Mouse (Mus musculus) induced T-regulatory cell, adult 2 months (primary cell): ENCODE measurements around the gene Pwp2.

Source experiments
- DNase-seq: peaks from one replicate; pipeline ENCODE4 v3.0.0-alpha.2; 2012; ENCODE audit warnings: low read depth

The Pwp2 gene

DNA sequence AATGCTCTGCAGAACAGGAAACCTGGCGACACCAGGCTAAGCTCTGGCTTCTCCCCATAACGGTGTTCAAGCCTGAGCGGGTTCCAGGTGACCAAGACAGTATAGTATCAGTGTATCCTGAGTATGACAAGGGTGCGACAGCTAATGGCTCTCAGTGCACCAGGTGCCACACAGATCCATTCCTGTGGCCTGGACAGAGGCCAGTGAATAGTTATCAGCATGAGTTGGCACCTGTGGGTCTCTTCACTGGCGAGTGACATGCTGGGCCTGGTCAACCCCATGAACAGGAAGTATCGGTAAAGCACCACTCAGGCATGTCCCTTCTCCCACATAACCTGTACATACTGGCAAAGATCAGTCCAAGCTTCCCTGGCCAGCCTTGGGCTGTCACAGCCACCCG, 13.9 kb downstream of the Pwp2 start:
- no peak for DNase-seq

DNA sequence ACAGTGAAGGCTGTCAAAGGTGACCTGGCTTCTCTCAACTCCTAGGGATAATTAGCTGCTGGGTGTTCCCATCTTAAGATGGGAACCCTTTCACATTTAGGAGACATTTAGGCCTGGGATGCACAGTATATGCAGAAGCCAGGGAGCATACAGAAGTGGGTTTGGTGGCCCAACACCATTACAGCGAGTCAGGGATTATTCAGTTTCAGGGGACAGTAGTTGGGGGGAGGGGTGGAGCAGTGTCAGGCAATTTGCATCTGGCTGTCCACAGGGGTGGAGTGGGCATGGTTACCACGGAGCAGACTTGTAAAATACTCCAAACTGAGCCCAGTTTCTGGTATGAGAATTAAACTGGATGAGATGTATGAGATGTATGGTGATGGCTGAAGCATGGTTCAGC, 14.5 kb downstream of the Pwp2 start:
- DNase-seq = no peak

- peak; percentile 99 for DNase-seq
These were observed 15.5 kb downstream of the Pwp2 start, which contains the start of gene D10Jhu81e for GRCm38 (mm10) chr10:78169281-78170042. TSS of gene D10Jhu81e (minus strand) at chr10:78169782.

- DNase-seq = peak; percentile 22
These were observed 16.2 kb downstream of the Pwp2 start for GRCm38 (mm10) chr10:78168792-78169191.

- no peak for DNase-seq
These were observed 17.2 kb downstream of the Pwp2 start for GRCm38 (mm10) chr10:78167775-78168174.

DNA sequence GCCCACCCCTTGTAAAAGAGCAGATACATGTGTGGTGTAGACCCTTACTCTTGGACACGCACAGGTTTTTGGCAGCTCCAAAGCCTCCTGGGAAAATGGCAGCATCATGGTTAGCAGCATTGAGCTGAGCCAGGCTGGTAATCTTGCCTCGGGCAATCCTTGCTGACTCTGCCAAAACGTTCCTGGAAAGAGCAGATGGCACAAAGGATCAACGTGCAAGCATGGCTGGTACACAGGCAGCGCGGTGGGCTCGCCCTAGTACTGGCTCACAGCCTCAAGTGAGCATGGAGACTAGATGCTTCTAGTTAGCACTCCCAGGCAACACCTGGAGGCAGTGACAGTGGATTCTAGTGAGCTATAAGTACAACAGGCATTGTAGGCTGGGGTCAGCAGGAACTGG, 17.6 kb downstream of the Pwp2 start:
- DNase-seq = no peak

- DNase-seq = no peak
These were observed 19.5 kb downstream of the Pwp2 start for GRCm38 (mm10) chr10:78165256-78166005.

GRCm38 (mm10) chr10:78164786-78165185, 20.2 kb downstream of the Pwp2 start:
- no peak for DNase-seq

- peak; percentile 86 for DNase-seq
These were observed 21.0 kb downstream of the Pwp2 start for GRCm38 (mm10) chr10:78163923-78164322.

DNA sequence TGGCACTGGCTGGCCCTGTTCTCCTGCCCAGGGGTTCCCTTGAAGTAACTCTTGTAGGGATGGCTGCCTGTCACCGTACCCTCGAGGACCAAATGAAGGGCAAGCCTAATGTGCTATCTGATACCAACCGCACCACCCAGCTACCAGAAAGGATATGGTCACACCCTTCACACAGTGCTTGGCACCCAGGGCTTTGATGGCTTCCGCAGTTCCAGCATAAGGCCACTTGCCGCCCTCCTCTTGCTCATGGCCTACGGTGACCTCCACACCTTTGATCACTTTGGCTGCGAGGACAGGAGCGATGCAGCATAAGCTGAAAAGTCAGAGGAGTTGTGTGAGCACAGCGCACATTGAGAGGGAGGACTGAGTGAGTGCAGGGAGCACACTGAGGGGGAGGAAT, 21.7 kb downstream of the Pwp2 start:
- no peak for DNase-seq

GRCm38 (mm10) chr10:78162646-78163045, 22.3 kb downstream of the Pwp2 start:
- no peak for DNase-seq

GRCm38 (mm10) chr10:78161096-78161495, 23.9 kb downstream of the Pwp2 start:
- no peak for DNase-seq

DNA sequence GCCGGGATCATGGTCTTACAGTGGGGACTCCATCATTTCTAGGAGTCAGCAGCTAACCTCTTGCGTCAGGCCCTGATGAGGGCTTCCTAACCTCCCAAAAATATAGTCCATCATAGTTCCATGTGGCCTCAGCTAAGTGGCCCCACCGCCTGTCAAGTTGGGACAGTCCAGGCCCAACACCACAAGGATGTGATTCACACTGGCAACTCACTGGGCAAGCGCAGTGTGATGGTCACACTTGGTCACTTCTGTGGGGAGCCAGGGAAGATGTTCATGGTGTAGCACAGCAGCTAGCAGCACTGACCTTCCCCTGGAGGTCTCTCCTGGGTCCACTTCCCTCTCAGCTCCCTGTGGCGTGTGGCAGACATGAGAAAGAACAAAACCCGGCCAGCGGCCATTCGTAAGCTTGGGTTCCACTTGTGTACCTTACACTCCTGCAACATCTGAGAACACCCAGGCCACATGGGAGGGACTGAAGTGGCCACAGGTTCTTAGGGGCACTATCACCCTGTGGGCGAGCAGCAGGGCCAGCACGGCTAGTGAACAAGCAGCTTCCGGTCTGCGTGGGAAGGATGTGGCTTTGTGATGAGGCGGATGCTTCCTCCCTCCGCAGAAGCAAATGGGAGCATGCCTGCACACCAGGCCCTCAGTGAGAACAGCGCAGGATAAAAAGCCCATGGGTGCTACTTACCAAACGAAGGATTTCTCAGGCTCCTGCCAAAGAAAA, 24.4 kb downstream of the Pwp2 start:
- peak; percentile 85 for DNase-seq

DNA sequence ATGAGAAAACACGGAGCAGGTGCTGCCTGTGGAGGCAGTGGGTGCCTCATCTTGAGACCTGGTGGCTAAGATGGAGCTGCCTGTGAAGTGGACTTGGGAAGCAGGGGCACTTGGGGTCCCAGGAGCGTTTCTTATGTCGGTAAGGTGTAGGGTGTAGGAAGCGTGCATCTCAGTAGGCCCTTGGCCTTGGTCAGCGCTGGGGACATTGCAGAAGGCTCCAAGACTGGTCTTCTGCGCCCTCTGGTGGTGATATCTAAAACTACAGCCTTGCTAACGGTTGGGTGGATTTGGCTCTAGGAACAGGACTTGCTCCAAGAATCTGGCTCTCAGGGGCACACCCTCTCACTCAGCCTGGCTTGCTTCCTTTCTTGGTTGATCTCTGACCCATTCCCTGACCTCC, 25.0 kb downstream of the Pwp2 start:
- peak; percentile 93 for DNase-seq

GRCm38 (mm10) chr10:78159252-78159878, 25.6 kb downstream of the Pwp2 start:
- DNase-seq = peak; percentile 86

GRCm38 (mm10) chr10:78158041-78158440, 26.9 kb downstream of the Pwp2 start:
- no peak for DNase-seq

GRCm38 (mm10) chr10:78156926-78157325, 28.0 kb downstream of the Pwp2 start:
- no peak for DNase-seq

DNA sequence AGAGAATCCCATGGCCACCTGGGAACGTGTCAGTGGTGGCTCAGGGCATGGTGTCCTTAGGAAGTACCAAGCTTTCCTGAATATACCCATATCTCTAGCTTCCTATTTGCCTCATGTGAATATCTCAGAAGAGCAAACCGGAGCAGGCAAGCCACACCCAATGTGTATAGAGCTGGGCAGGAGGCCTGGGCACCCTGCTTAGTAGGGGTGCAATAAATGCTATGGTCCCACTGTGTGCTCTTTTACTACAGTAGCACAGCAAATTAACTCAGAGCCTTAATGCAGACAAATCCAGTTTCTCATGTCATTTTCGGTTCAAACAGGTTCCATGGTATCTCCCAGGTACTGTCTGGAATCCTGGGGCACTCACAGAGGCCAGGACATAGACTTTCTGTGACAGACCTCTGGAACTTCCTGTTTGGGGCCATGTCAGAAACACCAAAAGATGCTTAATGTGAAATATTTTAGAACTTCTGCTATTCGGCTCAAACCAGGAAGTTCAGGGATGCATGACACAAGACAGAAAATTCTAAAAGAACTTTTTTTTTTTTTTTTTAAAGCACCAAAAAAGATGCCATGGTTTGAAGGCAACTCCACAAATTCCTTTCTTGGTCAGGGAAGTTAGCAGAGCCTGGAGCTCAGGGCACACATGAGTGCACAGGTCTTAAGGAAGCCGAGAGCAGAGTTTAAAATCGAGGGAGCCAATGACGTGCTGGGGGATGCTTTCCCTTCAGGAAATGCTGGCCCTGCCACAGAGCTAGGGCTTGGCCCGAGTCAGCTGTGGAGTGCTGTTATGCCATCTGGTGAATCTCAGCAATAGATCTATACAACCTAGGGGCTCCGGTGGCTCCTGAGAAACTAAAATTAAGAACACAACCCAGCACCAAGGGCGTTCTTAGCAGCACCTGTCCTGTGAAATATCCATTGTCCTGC, 35.8 kb downstream of the Pwp2 start:
- no peak for DNase-seq

- no peak for DNase-seq
These were observed 37.0 kb downstream of the Pwp2 start for GRCm38 (mm10) chr10:78147908-78148441.

DNA sequence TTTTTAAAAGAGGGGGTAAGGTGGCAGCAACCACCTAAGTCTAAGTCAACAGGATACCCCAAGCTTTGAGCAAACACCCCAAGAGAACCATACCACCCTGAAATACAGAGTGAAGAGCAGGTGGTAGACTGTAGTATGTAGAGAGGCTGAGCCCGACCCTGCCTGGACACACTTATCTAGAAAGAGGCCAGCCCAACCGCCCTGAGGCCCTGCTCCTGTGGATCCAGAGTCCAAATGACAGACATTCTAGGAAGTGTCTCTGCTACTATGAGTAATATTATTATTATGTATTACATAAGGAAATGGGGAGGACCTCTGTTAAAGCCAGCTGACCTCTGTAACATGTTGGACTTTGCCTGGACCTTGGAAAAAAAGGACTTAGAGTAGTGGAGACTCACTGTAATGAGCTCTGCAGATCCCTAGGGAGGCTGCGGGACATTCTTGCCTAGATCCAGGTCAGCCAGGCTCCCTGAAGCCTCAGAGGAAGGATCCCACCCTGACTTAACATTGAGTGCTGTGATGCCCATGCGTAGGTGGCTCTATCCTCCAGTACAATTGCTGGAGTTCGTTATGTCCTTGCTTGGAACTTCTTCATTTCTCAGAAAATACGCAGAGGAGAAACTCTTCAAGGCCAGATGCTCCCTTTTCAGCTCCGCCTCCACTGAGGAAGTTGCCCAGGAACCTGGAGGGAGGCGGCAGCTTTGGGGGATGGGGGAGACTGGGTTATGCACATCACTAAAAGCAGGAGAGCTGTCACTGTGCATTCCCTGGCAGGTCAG, 41.0 kb downstream of the Pwp2 start:
- no peak for DNase-seq
